ENCODE assay signal across 18 mouse cellular contexts in genomic region chr3:121451404-121451803, GRCm38 (mm10).
"Had no signal": no experiment of that assay in that cellular context is flagged by ENCODE, and none has a peak within 500 bp of the region (broad histone marks: within the 10 kb centered on the region; RNA-seq: fewer than 3 reads in every experiment).

No protein-coding gene starts in this region.

- H3K27ac ChIP-seq: kidney, embryonic 15.5 days; limb, embryonic 10.5 days; limb, embryonic 13.5 days; liver, embryonic 12.5 days; liver, embryonic 15.5 days; stomach, embryonic 15.5 days had no signal

- DNase-seq: kidney, adult 8-10 months; kidney, postnatal 10 days; kidney, postnatal 36 days; liver; lung, adult 2 months; lung, postnatal 14 days; lung, postnatal 4 days; midbrain, embryonic 14.5 days; right cerebral cortex, postnatal 25 days; spleen, adult 18-20 months; thymus, postnatal 25 days had no signal

- H3K4me2 ChIP-seq: kidney, embryonic 15.5 days; limb, embryonic 13.5 days; liver, embryonic 12.5 days; liver, embryonic 15.5 days; midbrain, embryonic 11.5 days; stomach, embryonic 15.5 days had no signal

- H3K4me3 ChIP-seq: kidney, embryonic 15.5 days; limb, embryonic 10.5 days; limb, embryonic 13.5 days; liver, embryonic 12.5 days; liver, embryonic 15.5 days; stomach, embryonic 15.5 days had no signal

- ATAC-seq: liver, embryonic 12.5 days had no signal

- H3K9me3 ChIP-seq: kidney, embryonic 15.5 days; limb, embryonic 10.5 days; limb, embryonic 13.5 days; liver, embryonic 12.5 days; liver, embryonic 15.5 days; stomach, embryonic 15.5 days had no signal

- H3K9ac ChIP-seq: kidney, embryonic 15.5 days; limb, embryonic 13.5 days; liver, embryonic 12.5 days; liver, embryonic 15.5 days; stomach, embryonic 15.5 days had no signal

- H3K27me3 ChIP-seq: kidney, embryonic 15.5 days; limb, embryonic 13.5 days; liver, embryonic 12.5 days; liver, embryonic 15.5 days; stomach, embryonic 15.5 days had no signal
